Mouse (Mus musculus): ENCODE measurements around the gene Zfp300.

- TF ChIP-seq CTCF (IDR thresholded peaks at IDR 0.05; ENCODE audit: low read depth, low read length) = no peak
- no peak for TF ChIP-seq POLR2A (IDR thresholded peaks at IDR 0.05; ENCODE audit: borderline replicate concordance, low read depth, low read length)
These were observed 27.9 kb downstream of the Zfp300 start for GRCm38 (mm10) chrX:21061460-21061859.
